Comparison of ENCODE assay signal across 17 mouse cellular contexts in genomic region chr3:85727171-85727570, GRCm38 (mm10).
"Had no signal": no experiment of that assay in that cellular context is flagged by ENCODE, and none has a peak within 500 bp of the region (broad histone marks: within the 10 kb centered on the region; RNA-seq: fewer than 3 reads in every experiment).

No protein-coding gene starts in this region.

- H3K4me1 ChIP-seq: intestine, embryonic 15.5 days; limb, embryonic 12.5 days; limb, embryonic 15.5 days; midbrain, embryonic 12.5 days had no signal

- DNase-seq: kidney, adult 11 months; kidney, adult 9 months; kidney, postnatal 14 days; kidney, postnatal 4 days; left cerebral cortex, postnatal 4 days; liver, postnatal 0 days; lung, embryonic 14.5 days; thymus, adult 18-20 months; thymus, postnatal 36 days had no signal

- H3K4me3 ChIP-seq: intestine, embryonic 15.5 days; limb, embryonic 12.5 days; limb, embryonic 15.5 days; midbrain, embryonic 12.5 days had no signal

- H3K9me3 ChIP-seq: intestine, embryonic 15.5 days; limb, embryonic 12.5 days; limb, embryonic 15.5 days; midbrain, embryonic 12.5 days had no signal

- H3K36me3 ChIP-seq: intestine, embryonic 15.5 days; limb, embryonic 12.5 days; limb, embryonic 15.5 days; midbrain, embryonic 12.5 days had no signal

- H3K9ac ChIP-seq: intestine, embryonic 15.5 days; limb, embryonic 12.5 days; limb, embryonic 15.5 days; liver, embryonic 14.5 days; liver, postnatal 0 days; lung, embryonic 14.5 days; midbrain, embryonic 12.5 days had no signal

- H3K4me2 ChIP-seq: intestine, embryonic 15.5 days; limb, embryonic 12.5 days; limb, embryonic 15.5 days; liver, embryonic 11.5 days; lung, embryonic 14.5 days; midbrain, embryonic 12.5 days had no signal

- ATAC-seq: intestine, embryonic 15.5 days; liver, postnatal 0 days; lung, postnatal 0 days had no signal

- H3K27ac ChIP-seq: intestine, embryonic 15.5 days; limb, embryonic 12.5 days; limb, embryonic 15.5 days; liver, embryonic 14.5 days; macrophage; midbrain, embryonic 12.5 days had no signal

- H3K27me3 ChIP-seq: intestine, embryonic 15.5 days; limb, embryonic 12.5 days; limb, embryonic 15.5 days; midbrain, embryonic 12.5 days had no signal
